Mouse (Mus musculus) gastrocnemius, postnatal 14 days (tissue): ENCODE measurements around the gene Ccdc181. TPM values are rescaled to one million over a fixed set of nuclear protein-coding genes. Genes with fewer than 3 reads are reported as not detected.

ENCODE experiments used
- DNase-seq: peaks from one replicate; pipeline ENCODE4 v3.0.0; 2021; ENCODE audit warnings: mixed read lengths
- intact Hi-C: fragments of 180-260 bp; cut with DNase I; formaldehyde crosslinking; loops from one replicate; pipeline ENCODE4 v1.15.1; 2025; ENCODE audit warnings: low total_unique reads
- total RNA-seq, 2 experiments: library from RNA; stranded (reverse); gene quantifications; 2 replicates each; pipeline ENCODE4 v1.2.3; 2021

Ccdc181 gene
- total RNA-seq, 2 experiments from 2014 or later, result 5.5 to 5.7 TPM

DNA sequence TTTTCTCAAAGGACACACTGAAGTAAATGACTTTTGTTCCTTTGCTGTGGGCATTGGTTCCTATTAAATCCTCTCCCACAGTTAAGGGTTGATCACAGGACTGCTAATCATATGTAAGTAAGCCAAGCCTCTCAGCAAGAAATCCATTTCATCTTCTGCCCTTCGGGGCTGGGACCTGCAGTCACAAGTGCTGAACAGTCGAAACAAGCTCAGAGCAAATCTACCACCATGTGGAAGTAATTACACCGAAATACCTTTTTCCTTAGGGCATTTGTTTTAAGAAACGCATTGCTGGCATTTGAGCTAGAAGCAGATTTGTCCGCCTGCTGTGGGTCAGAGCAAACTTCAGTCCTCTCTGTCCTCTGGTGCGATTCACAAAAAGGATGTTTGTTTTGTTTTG is 1.7 kb upstream of the Ccdc181 start:
- intact Hi-C loops, result no loop called here
- no peak for DNase-seq

DNA sequence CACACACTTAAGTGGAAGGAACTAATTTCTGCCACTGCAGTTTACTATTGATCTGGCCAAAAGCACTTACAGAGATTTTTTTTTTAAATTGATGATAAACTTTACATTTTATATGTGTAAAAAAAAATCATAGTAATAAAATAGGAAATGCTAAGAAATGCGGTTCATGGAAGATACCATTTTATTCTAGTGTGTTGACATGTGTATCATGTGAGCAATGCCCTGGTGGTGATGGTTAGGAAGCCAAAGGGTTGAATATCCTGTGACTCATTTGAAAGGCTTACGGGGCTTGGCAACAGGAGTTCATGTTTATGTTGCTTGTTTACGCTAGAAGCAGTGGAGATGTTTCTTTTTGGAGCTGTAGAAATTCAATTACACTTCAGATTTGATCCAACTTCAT is 1.2 kb downstream of the Ccdc181 start:
- no peak for DNase-seq
- intact Hi-C loops, result no loop called here

DNA sequence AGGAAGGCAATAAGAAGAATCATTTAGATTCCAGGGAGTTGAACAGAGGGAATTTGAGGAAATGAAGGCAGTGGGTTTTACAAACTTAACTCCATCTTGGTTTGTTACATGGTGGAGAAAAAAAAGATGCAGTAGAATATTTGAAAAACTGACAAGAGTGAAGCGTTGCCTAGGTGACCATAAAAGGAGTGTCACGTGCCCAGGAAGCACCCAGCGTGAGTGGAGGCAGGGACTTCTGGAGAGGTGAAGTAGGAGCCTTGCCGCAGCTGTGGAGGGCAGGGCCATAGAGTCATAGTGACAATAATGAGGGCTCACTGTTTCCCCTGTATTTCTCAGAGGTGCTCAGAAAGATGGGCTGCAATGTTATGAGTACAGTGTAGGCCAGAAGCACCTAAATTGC is 3.9 kb downstream of the Ccdc181 start:
- no peak for DNase-seq
- intact Hi-C loops, result no loop called here

DNA sequence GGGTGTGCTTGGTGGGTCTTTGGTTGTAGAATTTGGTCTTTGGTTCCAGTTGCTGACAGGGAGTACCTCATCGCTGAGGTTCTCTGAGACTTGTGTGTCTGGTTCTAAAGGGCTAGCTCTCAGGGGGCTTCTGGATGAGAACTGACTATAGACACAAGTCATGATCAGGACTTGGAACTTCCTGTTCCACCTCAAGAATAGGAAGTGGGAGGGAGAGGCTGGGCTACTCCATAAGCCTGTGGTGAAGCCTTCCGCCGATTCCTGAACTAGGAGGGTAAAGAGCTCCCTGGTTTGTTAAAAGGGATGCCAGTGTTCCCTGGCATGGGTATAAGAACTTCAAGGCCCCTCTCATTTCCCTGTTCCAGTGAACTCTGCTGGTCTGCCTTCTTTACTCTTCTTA is 8.6 kb downstream of the Ccdc181 start:
- DNase-seq, result no peak
- intact Hi-C loops, result no loop called here

DNA sequence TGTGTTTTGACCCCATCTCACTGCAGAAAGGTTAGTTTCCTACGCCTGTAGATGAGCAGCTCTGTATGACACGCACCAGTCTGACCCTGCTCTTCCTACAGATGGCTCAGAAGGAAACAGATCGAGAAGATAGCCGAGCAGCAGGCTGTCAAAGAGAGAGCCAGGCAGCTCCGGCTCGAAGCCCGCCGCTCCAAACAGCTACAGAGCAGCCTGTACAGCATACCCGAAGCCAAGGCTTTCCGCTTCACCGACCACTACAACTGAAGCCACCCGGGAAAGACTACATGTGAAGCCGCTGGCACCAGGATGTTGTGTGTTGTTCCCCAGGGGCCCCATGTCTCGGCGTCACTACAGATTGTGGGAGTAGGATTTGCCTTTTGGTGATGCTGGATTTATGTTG is 12.0 kb downstream of the Ccdc181 start:
- intact Hi-C loops, result no loop called here
- DNase-seq, result no peak

DNA sequence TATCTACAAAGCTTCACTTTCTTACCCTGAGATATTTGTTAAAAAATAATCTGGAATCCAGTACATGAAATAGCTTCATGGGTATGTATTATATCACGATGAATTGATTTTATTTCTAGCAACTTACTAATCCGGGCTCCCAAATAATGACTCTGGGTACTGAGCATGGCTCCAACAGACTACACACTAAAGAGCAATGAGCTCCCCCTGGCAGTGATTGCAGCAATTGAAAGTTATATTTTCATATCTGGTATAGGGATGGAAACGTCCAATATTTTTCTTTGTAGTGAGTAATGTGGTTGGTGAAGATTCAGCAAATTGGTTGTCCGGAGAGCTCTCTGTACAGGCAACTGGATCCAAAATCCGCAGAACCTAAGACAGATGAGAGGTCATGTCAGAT is 16.7 kb downstream of the Ccdc181 start:
- intact Hi-C loops, result no loop called here
- DNase-seq, result no peak

DNA sequence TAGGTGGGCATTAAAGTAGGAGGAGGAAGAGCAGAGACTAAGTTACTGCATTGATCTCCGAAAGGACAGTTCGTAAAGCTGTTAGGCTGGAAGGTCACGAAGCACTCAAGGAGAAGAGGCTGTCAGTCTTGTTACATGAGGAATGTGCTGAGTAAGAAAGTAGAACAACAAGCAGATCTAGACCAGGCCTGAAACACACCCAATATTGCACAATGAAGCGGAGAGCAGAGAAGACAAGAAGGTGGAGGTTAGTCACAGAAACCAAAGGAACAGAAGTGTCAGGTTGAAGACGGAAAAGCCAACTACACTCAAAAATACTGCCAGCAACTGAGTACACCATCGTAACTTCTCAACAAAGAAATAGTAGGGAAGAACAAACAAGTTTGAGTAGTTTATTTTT is 18.7 kb downstream of the Ccdc181 start:
- no peak for DNase-seq
- intact Hi-C loops, result no loop called here

DNA sequence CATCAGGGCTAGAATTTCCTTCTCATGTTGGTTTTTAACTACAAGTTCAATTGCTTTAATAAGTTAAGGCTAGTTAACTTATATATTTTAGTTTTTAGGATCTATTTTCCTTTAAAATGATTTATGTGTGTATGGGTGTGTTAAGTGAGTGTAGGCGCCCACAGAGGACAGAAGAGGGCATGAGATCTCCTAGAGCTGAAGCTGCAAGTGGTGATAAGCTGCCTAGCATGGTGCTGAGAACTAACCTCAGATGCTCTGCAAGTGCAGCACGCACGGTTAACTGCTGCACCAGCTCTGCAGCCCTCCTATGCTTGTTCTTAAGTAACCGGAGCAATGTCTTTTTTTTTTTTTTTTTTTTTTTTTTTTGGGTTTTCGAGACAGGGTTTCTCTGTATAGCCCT is 21.1 kb downstream of the Ccdc181 start:
- intact Hi-C loops, result no loop called here
- DNase-seq, result no peak

DNA sequence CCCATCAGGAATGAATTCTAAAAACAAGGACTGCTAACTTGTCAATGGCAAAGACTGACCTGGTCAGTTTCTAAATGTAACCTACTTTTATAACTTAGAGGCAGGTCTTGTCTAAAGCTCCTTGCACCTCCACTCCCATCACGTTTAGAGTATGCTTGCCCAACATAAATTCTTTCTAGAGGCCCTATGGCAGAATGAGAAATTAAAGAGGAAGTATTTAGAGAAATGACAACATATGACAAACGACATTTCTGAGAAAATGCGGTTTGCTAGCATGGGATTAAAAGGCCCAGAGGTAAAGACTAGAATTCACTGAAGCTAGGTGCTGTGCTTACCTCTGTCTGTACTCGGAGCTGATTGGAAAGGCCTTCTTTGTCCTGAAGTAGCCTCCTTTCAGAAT is 26.6 kb downstream of the Ccdc181 start:
- no peak for DNase-seq
- intact Hi-C loops, result no loop called here

DNA sequence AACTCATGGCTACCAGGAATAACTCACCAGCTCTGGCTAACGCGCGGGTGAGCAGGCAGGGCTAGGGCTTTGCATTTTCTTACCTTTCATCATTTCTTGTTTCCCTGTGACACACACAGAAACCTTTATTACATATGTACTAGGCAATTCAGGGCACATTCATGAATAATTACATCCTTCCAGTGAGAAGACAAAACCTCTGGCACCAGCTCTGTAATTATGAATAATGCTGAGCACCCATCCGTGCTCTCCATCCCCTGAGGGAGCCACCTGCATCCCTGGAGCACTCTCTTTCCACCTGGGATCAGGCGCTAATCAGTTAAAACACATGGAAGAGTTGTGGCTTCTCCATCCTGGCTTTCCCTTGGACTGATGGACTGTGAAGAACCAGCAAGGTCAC is 28.4 kb downstream of the Ccdc181 start, which contains the start of gene Nme7:
Gene Nme7, plus strand, starts transcription at position 301 of the 400 bp plus-strand sequence.
- DNase-seq, result no peak
- intact Hi-C loops, result no loop called here

DNA sequence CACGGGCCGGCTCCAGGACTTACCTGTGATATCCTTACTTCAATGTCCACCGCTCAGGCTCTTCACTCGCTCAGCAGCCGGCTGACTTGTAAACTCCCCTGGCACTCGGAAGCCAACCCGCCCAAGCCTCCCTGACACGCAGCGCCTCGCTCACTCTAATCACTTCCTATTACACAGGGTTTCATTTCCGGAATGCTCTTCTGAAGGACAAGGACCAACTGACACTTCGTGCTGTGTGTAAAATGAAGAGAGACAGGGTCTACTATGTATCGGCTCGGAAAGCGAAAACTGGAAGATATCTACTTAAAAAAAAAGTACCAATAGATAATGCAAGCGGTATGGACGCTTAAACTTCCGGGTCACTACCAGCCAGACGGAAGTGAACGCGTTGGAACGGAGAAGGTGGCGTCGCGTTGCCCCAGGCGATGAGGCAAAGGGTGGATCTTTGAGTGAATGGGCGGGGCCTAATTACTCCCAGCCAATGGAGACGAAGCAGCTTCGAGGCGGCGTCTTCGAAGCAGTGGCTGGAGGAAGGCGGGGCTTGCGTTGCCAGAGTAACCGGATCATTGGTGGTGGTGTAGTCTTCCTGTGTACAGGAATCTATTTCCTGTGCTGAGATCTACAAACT is 31.9 kb downstream of the Ccdc181 start, which contains the start of gene Blzf1:
Gene Blzf1, minus strand, starts transcription at position 366 of the 628 bp plus-strand sequence.
- DNase-seq, result peak; percentile 98
- intact Hi-C loops, result no loop called here

DNA sequence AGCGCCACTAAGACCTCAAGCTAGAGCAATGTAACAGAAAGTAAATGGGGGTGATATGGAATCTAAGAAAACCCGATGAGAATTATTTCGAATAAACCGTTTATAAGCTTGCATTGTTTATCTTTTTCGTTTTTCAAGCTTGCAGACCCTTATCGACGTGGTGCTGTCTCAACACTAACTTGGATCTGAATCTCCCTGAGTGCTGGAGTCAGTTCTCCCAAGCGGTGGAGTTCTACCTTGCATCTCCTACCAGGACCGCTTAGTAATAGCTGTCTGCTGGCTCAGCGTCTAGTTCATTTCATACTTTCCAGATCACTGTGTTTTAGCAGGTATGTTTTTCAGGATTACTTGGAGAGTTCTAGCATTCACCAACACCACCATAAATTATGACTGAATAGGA is 32.5 kb downstream of the Ccdc181 start:
- intact Hi-C loops, result no loop called here
- no peak for DNase-seq

DNA sequence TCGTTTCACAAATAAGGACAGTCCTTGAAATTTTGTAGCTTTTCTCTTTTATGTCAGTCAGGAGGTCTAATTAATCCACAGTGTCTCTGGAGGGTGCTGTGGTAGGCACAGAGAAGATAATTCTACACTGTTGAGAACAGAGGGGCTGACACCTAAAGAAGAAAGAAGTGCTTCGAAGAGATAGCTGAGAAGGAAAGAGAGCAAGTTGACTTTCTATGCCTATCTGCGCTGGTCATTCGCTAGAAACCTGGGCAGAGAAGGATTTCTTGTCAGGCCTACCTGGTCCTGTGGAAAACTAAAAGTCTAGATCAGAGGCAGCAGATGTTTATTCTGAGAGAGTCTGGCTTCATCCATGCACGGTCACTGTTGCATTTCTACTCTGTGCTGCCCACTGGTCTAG is 38.7 kb downstream of the Ccdc181 start:
- intact Hi-C loops, result loop anchor here (10.0 kb wide), 1 partner anchor 591 kb away; no protein-coding TSS in a partner anchor

DNA sequence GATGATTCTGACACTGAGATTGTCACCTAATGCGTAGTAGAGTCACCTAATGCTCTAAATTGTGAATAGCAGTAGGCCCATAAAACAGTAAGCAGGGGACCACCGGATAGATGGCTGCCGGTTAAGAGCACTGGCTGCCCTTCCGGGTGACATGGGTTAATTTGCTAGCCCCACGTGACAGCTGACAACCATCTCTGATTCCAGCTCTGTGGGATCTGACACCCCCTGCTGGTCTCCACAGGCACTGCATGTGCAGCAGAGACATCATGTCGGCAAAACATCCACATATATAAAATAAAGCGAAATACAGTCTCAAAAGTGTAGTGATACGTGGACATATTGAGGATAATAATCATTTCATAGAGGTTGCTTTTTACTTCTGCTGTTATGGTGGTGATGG is 39.9 kb downstream of the Ccdc181 start:
- intact Hi-C loops, result loop anchor here (5.0 to 10.0 kb wide), 3 partner anchors 590 to 807 kb away; no protein-coding TSS in a partner anchor
- peak; percentile 18 for DNase-seq

More for the DNA sequence above, 38.7 kb downstream of the Ccdc181 start:
- no peak for DNase-seq

DNA sequence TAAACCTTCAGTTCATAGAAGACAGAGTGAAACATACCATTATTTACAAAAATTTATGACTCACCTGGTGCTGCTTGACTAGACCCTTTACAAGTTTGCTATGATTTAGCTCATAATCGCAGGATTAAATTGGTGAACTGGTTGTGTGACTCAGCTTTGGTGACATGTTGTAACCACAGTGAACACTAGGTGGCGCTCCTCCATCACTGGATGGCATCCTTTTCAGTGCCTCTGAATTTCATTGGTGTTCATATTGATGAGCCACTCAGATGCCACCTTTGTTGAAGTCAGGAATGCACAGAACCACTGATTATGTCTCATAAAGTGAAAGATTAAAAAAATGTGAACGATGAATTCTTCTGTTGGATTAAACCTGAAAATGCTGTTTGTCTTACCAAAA is 41.3 kb downstream of the Ccdc181 start:
- DNase-seq, result peak; percentile 60
- intact Hi-C loops, result loop anchor here (5.0 to 10.0 kb wide), 3 partner anchors 588 to 806 kb away; no protein-coding TSS in a partner anchor

DNA sequence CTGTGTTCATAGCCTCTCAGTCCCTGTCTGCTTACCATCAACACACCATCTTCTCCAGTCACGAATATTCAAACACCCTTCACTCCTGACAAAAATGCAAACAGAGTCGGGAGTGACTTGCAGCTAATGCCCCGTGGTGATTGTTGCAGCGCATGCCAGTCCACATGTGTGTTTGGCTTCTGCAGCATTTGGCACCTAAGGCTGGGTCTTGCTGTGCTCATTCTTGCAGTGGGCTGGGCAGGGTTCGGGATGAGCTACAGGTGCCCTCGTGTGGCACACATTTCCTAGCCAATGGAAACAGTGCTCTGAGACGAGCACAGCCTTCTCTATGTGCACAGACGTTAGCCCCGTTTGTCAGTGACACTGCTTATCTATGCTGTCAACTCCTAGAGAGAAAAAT is 41.9 kb downstream of the Ccdc181 start:
- DNase-seq, result no peak
- intact Hi-C loops, result loop anchor here (5.0 to 10.0 kb wide), 3 partner anchors 588 to 805 kb away; no protein-coding TSS in a partner anchor

DNA sequence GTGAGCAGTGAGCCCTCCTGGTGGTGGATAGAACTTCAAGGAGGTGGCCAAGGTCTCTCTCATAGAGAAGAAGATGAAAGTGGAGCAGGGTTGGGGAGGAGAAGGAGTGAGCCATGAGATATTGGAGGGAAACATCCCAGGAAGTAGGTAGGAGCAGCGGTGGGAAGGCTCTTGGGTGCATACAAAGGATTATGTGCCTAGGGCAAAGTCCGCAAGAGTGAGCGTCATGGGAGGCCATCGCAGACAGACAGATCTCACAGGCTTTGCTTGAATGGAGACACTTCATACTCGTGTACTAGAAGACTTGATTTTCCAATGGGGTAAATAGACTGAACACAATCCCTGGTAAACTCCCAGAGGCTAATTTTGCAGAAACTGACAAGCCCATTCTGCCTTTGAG is 43.1 kb downstream of the Ccdc181 start:
- intact Hi-C loops, result loop anchor here (5.0 to 10.0 kb wide), 3 partner anchors 586 to 804 kb away; no protein-coding TSS in a partner anchor
- no peak for DNase-seq

DNA sequence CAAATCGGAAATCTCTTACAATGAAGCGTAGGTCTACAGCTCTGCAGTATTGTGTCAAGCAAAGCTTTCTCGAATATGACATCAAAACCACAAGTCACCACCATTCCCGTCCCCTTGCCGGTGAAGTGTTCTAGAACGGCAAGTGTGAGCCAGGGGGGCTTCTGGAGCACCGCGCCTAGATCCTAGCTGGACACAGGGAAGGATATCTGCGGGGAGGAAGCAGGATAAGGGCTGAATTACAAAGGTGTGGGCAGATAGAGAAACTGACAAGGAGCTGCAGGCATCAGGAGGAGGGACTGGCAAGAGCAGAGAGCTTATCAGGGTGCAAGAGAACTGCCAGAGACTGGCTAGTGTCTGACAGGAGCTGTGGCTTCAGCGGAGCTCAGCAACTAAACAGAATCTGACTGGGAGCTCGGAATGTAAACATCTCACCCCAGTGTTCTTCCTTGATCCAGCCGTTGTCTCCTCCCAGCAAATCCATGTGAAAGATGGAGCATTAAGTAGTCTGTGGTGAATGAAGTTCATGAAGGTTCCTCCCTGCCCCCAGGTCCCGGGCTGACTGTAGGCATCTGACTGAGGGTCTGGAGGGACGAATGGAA is 44.3 kb downstream of the Ccdc181 start:
- no peak for DNase-seq
- intact Hi-C loops, result loop anchor here (5.0 to 10.0 kb wide), 3 partner anchors 585 to 803 kb away; no protein-coding TSS in a partner anchor

DNA sequence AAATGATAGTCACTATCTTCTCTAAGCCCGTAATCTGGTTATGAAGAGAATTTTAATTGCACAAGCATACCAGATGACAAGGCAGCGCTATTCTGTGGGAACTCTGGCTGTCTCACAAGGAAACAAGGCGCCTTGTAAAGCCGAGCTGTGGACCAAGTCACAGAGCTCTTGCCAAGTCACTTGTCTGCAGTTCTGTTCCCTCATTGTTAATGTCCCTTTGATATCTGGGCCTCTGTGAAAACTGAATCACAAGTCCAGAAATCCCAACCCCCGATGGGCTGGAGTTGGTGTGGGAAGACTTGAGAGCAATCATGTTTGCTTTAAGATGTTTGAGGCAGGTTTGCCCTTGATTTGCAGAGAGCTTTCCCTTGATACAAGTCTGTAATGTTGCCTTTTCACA is 45.3 kb downstream of the Ccdc181 start:
- DNase-seq, result no peak
- intact Hi-C loops, result no loop called here

DNA sequence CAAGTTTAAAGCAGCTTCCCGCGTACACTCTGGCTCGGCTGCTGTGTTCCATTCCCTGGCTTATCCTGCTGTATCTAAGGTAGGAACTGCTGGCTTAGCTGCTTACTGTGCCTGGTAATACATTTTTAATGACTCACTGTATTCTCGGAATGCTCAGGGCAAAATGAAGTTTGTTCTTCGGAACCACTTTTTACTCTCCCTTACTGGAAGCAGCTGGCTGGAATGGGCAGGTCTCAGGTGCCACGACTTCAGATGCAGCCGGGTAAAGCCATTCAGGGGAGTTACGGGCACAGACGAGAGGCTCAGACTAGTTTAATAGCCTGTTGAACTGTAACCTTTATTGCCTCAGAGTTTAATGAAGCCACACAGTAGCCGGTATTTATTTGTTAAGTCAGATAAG is 46.0 kb downstream of the Ccdc181 start:
- intact Hi-C loops, result no loop called here
- DNase-seq, result no peak

DNA sequence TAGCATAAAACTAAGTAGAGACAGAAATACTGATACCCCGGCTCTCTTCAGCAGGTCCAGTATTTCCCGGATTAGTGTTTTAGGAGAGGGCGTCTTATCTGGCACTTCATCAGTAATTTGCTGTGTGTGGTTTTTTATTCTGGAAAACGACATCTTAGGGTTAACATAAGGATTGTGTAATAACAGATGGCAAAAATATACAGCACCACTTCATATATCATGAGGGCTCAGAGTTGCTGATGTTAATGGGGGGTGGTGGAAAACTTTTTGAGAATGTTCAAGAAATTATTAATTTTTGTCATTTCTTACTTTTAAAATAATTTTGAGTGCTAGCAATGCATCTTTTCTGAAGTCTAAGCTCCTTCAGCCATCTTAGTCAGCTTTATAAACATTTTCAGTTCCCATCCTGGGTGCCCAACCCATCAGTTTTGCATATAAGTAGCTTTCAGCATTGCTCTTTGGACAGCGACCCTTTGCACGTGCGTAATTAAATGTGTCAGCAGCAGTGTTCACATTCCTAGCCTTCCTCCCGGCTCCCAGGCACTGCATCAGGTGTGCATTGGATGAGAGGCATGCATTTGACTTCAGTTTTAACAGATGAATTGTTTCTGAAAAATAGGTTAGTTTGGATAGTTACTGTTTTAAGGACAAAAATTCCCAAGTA is 47.7 kb downstream of the Ccdc181 start:
- DNase-seq, result no peak
- intact Hi-C loops, result no loop called here
